Mouse (Mus musculus): ENCODE data around the gene Hoxc9. TPM values are rescaled to one million over a fixed set of nuclear protein-coding genes. Genes with fewer than 3 reads are reported as not detected.

Hoxc9 gene
- polyA plus RNA-seq, 1 experiment, result 2.1 TPM

DNA sequence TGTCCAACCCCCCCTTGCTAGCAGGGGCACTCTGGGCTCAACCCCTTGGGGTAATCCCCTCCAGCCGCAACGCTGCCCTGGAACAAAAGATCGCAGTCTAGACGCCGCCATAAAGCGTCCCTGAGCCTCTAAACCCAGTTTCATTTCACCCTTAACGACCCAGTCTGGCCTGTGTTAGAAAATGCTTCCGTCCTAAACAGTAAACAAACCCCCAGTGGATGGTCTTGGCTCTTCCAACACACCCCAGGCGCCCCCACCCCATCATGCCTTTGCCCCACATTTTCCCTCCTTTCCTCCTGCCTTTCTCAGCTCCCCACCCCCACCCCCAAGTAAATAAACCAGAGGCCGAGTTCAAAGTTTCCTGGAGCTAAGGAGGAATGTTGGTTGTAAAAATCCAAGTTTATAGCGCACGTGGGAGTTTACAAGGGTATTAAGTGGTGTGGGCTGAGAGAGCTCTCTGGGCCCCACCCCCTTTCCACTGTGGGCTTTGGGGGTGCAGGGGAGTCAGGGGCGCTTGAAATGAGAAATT is 16.5 kb upstream of the Hoxc9 start:
- no peak for TF ChIP-seq POLR2A (IDR thresholded peaks at IDR 0.05; ENCODE audit: control insufficient read depth, low read depth, low read length)
- no peak for TF ChIP-seq CTCF (IDR thresholded peaks at IDR 0.05; ENCODE audit: control insufficient read depth, insufficient read depth, insufficient replicate concordance, low read depth, low read length)

DNA sequence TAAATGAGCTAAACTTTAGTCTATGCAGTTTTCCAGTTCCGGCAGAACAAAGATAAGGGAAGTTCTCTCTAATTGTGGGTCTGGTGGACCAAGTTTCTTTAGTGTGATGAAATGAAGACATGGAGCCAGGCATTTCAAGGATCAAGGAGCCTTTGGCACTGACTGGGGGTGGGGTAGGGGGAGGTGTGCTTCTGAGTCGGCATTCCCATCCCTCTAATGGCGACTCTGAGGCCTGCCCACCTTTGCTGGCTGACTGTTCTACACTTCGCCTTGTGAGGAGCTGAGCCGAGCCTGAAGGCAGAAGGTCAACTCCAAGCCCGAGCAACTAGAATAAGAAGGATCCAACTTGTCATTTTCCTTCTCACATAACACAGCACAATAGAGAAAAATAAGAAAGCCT is 14.5 kb upstream of the Hoxc9 start:
- TF ChIP-seq CTCF (IDR thresholded peaks at IDR 0.05; ENCODE audit: control insufficient read depth, insufficient read depth, insufficient replicate concordance, low read depth, low read length) (no peak), POLR2A (IDR thresholded peaks at IDR 0.05; ENCODE audit: control insufficient read depth, low read depth, low read length) (no peak)
- Histone ChIP-seq H3K4me3 (ENCODE audit: control insufficient read depth, low read depth, low read length) (no peak overlapping the region), H3K36me3 (ENCODE audit: control insufficient read depth, insufficient read depth, low read length) (no peaks in the 10 kb centered on the region), H3K4me1 (ENCODE audit: control insufficient read depth, insufficient read depth, low read length) (peaks cover 11% of the 10 kb centered on the region), H3K27ac (ENCODE audit: control insufficient read depth, insufficient read depth, low read depth, low read length) (no peak overlapping the region), H3K27me3 (ENCODE audit: control insufficient read depth, insufficient read depth, low read length) (peaks cover 21% of the 10 kb centered on the region)

More for the DNA sequence above, 16.5 kb upstream of the Hoxc9 start:
- Histone ChIP-seq H3K4me1 (ENCODE audit: control insufficient read depth, insufficient read depth, low read length) (peaks cover 9% of the 10 kb centered on the region; the same call in 1 of the 2 replicates), H3K27ac (ENCODE audit: control insufficient read depth, insufficient read depth, low read depth, low read length) (no peak overlapping the region), H3K4me3 (ENCODE audit: control insufficient read depth, low read depth, low read length) (no peak overlapping the region), H3K27me3 (ENCODE audit: control insufficient read depth, insufficient read depth, low read length) (peaks cover 22% of the 10 kb centered on the region), H3K36me3 (ENCODE audit: control insufficient read depth, insufficient read depth, low read length) (no peaks in the 10 kb centered on the region)

DNA sequence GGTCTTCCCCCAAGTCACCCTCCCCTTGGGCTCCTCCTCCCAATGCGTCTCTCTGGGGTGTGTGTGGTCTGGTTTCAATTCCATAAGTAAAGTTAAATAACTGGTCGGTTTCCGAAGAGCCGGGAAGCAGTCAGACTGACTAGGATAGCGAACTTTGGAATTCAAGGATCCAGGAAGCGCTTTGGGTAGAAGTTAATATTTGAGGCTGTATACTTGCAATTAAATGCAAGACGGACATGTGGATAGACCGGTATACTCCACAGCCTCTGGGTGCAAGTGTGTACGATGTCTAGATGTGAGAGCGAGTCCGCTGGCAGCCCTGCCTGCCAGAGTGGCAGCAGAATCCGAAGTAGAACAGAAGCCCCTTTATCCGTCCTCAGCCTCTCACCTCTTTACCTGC is 13.7 kb upstream of the Hoxc9 start:
- H3K4me1 ChIP-seq (ENCODE audit: control insufficient read depth, insufficient read depth, low read length), result peaks cover 12% of the 10 kb centered on the region
- no peaks in the 10 kb centered on the region for H3K36me3 ChIP-seq (ENCODE audit: control insufficient read depth, insufficient read depth, low read length)
- H3K27ac ChIP-seq (ENCODE audit: control insufficient read depth, insufficient read depth, low read depth, low read length), result 0 out of 2 replicates have a peak overlapping the region, but pooled peaks have one; percentile 8
- TF ChIP-seq CTCF (IDR thresholded peaks at IDR 0.05; ENCODE audit: control insufficient read depth, insufficient read depth, insufficient replicate concordance, low read depth, low read length), result no peak
- no peak for TF ChIP-seq POLR2A (IDR thresholded peaks at IDR 0.05; ENCODE audit: control insufficient read depth, low read depth, low read length)
- peaks cover 16% of the 10 kb centered on the region for H3K27me3 ChIP-seq (ENCODE audit: control insufficient read depth, insufficient read depth, low read length)
- no peak overlapping the region for H3K4me3 ChIP-seq (ENCODE audit: control insufficient read depth, low read depth, low read length)

DNA sequence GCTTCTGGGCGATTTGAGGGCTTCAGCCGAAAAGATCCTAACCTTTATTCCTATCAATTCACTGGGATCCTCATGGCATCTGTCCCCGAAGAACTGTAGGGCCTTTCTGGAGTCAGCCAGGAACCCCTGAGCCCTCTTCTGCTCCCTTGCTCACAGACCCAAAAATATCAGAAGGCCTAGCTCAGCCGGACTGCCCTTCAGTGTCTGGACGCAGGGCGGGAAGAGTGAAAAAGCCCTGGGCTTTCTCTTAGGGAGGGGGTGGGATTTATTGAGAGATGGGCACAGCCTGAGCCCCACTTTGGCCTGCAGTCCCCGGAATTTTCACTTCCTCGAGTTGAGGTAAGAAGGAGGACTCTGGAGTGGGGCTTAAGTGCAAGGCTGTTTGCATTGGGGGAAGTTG is 13.0 kb upstream of the Hoxc9 start:
- Histone ChIP-seq H3K36me3 (ENCODE audit: control insufficient read depth, insufficient read depth, low read length) (no peaks in the 10 kb centered on the region), H3K4me3 (ENCODE audit: control insufficient read depth, low read depth, low read length) (no peak overlapping the region), H3K27me3 (ENCODE audit: control insufficient read depth, insufficient read depth, low read length) (peaks cover 16% of the 10 kb centered on the region), H3K27ac (ENCODE audit: control insufficient read depth, insufficient read depth, low read depth, low read length) (no peak overlapping the region), H3K4me1 (ENCODE audit: control insufficient read depth, insufficient read depth, low read length) (peaks cover 14% of the 10 kb centered on the region)
- no peak for TF ChIP-seq CTCF (IDR thresholded peaks at IDR 0.05; ENCODE audit: control insufficient read depth, insufficient read depth, insufficient replicate concordance, low read depth, low read length)
- TF ChIP-seq POLR2A (IDR thresholded peaks at IDR 0.05; ENCODE audit: control insufficient read depth, low read depth, low read length), result no peak

DNA sequence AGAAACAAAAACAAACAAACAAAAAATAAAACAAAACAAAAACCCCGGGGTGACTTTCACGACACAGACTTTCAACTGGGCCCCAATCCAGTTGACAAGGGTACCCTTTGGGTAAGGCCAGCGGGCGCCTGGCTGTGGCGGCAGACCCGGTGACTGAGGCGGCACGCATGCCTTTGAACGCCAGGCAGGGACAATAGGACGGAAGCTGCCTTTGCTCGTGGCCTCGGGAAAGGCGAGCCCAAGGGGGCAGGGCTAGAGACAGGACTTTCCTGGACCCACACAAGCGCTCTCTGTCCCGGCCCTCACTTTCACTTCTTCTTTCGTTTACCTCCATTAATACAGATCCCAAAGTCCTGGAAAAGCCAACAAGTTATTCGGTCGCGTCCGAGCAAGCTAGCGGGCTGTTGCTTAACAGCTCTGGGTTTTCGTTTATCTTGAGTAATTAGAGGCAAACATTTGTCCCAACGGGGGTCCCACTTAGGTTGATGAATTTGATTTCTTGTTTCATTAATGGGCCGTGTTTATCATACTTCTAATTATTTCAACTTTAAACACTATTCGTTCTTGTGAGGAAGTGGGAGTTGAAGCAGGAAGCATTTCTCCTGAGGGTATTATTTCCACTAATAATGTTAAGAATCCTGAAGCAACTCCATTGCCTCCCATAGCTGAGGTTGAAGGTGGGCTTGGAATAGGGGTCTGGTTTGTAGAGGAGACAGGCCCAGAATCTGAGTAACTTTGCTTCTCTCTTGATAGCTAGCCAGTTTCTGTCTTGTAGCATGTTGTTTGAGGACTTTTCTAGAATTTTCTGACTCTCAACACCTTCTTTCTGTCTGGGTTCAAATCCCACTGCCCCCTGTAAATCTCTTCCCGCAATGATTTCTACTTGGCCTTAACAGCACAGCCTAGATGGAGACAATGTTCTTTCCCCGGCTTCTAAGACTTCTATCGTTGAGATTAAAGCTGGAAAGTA is 12.3 kb upstream of the Hoxc9 start:
- H3K36me3 ChIP-seq (ENCODE audit: control insufficient read depth, insufficient read depth, low read length), result no peaks in the 10 kb centered on the region

DNA sequence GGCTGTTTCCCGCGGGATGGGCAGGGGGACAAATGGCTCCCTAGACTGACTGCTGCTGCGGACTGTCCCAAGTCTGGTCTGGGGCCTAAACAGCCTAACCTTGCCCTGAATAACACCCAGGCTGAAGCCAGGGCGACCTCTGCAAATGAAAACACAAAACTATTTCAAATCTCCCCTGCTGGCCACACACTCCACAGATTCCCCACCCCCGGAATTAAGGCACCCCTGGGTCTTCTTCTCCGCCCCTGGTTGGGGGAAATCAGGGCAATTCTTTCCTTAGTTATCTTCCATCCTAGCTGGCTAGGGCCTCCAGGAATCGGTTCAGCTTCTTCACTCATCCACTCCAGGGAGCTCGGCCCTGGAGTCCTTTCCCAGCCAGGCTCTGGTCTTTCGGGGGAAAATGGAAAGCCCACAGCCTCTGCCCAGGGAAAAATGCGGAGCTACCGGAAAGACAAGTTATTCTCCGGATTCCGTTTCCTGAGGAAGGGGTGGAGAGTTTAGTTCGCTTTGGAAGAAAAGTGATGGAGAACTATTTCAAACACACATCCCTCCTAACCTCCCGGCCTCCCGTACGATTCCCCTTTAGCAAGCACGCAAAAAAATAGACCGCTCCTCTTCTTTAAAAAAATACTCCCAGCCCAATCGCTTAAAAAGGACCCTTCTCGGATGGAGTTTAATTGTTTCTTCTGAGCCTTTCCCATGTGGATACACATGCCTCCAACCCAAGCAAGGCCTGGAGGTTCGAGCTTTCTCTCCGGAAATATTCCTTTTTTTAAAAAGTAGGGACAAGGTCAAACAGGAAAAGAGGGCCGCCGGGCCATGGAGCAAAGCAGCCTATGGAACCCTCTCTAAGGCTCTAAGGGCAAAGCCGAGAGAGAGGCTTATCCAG is 11.0 kb upstream of the Hoxc9 start:
- Histone ChIP-seq H3K27me3 (ENCODE audit: control insufficient read depth, insufficient read depth, low read length) (peaks cover 14% of the 10 kb centered on the region), H3K27ac (ENCODE audit: control insufficient read depth, insufficient read depth, low read depth, low read length) (no peak overlapping the region), H3K36me3 (ENCODE audit: control insufficient read depth, insufficient read depth, low read length) (no peaks in the 10 kb centered on the region), H3K4me3 (ENCODE audit: control insufficient read depth, low read depth, low read length) (no peak overlapping the region), H3K4me1 (ENCODE audit: control insufficient read depth, insufficient read depth, low read length) (peaks cover 11% of the 10 kb centered on the region)
- TF ChIP-seq POLR2A (IDR thresholded peaks at IDR 0.05; ENCODE audit: control insufficient read depth, low read depth, low read length), result no peak
- TF ChIP-seq CTCF (IDR thresholded peaks at IDR 0.05; ENCODE audit: control insufficient read depth, insufficient read depth, insufficient replicate concordance, low read depth, low read length), result no peak

More for the DNA sequence above, 12.3 kb upstream of the Hoxc9 start:
- Histone ChIP-seq H3K4me1 (ENCODE audit: control insufficient read depth, insufficient read depth, low read length) (peaks cover 14% of the 10 kb centered on the region), H3K27ac (ENCODE audit: control insufficient read depth, insufficient read depth, low read depth, low read length) (no peak overlapping the region), H3K27me3 (ENCODE audit: control insufficient read depth, insufficient read depth, low read length) (peaks cover 16% of the 10 kb centered on the region), H3K4me3 (ENCODE audit: control insufficient read depth, low read depth, low read length) (no peak overlapping the region)
- TF ChIP-seq CTCF (IDR thresholded peaks at IDR 0.05; ENCODE audit: control insufficient read depth, insufficient read depth, insufficient replicate concordance, low read depth, low read length) (no peak), POLR2A (IDR thresholded peaks at IDR 0.05; ENCODE audit: control insufficient read depth, low read depth, low read length) (no peak)

Data from testis, adult 2 months (tissue).